Mouse (Mus musculus): ENCODE data around the gene AL731706.2. TPM values are rescaled to one million over a fixed set of nuclear protein-coding genes. Genes with fewer than 3 reads are reported as not detected.

The AL731706.2 gene
- 26.6 TPM for polyA plus RNA-seq (2014; fragmentation: Illumina TruSeq; extraction: RNeasy Lipid Tissue Mini Kit (QIAGEN cat#74804); ENCODE audit: low read depth, low replicate concordance)

DNA sequence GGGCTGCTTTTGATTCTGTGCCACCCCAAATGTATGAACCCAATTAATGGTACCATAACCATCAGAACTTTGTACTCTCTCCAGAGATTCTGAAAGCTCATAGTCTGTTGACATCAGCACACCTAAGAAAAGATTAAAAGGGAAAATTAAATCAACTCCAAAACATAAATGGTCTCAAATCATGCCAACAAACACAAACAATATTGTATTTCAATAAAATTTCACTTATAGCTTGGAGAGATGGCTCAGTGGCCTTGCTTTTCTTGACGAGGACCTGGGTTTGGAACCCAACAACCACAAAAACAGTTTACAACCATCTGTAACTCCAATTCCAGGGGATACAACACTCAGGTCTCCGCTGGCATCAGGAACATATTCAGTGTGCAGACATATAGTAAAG, at the start of gene AL731706.2:
TSS of gene AL731706.2 (minus strand) at position 101 of the 400 bp plus-strand sequence.

DNA sequence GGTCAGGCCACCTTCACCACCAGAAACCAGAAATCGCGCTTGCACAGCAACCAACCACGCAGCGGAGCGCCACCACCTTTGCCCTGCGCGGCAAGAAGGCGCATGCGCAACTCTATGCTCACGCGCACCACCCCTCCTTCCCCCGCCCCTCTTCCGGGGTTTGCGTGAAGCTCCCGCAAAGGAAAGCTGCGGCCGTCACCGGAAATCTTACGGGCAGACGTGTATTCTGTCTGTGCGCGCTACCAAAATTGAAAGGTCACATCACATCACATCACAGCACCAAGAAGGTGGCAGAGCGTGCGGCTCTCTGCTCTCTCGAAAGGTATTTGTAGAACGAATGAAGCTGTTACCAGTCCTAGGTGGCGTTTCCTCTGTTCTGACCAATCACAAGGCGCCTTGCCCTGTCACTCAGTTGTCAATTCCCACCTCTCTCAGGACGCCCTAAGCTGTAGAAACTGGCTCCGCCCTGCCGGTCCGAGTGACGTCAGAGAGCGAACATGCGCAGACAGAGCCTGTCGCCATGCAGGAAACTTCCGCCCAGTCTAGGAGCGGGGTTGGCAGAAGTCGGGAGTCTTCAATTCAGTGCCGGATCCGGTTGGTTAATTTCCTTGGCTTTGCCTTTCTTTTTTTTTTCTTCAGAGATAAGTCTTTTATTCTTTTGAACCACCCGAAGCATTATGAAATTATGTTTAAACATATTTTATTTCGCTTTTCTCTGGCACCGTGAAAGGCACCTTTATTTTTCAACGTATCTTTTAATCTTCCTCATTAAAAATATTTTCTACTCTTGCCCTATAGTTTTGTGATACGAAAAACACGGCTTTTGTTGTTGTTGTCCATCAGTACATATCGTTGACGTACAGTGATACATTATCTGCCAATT, 5.8 kb upstream of the AL731706.2 start, which contains the start of the genes Slx4ip, AL731706.1 and Mkks:
TSS of gene Slx4ip (plus strand) at position 151 of the 883 bp plus-strand sequence.
TSS of gene AL731706.1 (minus strand) at position 322 of the 883 bp plus-strand sequence.
TSS of gene Mkks (minus strand) at position 322 of the 883 bp plus-strand sequence.

Other genes with a start within 250 kb of the AL731706.2 start
- 34.7 TPM for gene Snap25, start 172.2 kb downstream of the AL731706.2 start, polyA plus RNA-seq (2014; fragmentation: Illumina TruSeq; extraction: RNeasy Lipid Tissue Mini Kit (QIAGEN cat#74804); ENCODE audit: low read depth, low replicate concordance)
- gene Slx4ip, start 5.5 kb upstream of the AL731706.2 start, polyA plus RNA-seq (2014; fragmentation: Illumina TruSeq; extraction: RNeasy Lipid Tissue Mini Kit (QIAGEN cat#74804); ENCODE audit: low read depth, low replicate concordance), result 21.9 TPM
- 17.4 TPM for gene AL731706.1, start 5.7 kb upstream of the AL731706.2 start, polyA plus RNA-seq (2014; fragmentation: Illumina TruSeq; extraction: RNeasy Lipid Tissue Mini Kit (QIAGEN cat#74804); ENCODE audit: low read depth, low replicate concordance)
- 176 TPM for gene Mkks, start 5.7 kb upstream of the AL731706.2 start, polyA plus RNA-seq (2014; fragmentation: Illumina TruSeq; extraction: RNeasy Lipid Tissue Mini Kit (QIAGEN cat#74804); ENCODE audit: low read depth, low replicate concordance)
- gene Jag1, start 231.0 kb upstream of the AL731706.2 start, polyA plus RNA-seq (2014; fragmentation: Illumina TruSeq; extraction: RNeasy Lipid Tissue Mini Kit (QIAGEN cat#74804); ENCODE audit: low read depth, low replicate concordance), result 14.4 TPM